Mouse (Mus musculus): ENCODE data around the gene 2010109A12Rik.

DNA sequence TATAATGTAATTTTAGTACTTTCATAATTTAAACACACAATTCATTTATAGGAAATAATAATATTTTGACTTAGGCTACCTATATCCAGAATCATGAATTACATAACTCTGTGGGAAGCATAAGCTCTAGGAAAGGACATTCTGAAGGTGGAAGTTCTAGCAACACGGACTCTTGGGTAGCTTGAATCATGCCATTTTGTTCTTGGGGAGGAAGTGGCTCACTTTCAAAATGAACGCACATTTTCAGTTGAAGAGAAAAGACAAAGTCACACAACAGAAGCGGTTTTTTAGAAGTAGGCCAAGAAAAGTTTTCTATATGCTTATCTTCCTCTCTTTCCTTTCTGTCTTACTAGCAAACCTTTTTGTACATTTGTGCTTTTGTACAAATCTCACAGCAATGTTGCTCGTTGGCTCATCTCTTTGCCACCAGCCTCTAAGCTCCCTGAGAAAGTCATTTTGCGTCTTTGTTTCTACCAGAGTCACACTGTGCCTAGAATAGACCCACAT is 49.5 kb downstream of the 2010109A12Rik start:
- TF ChIP-seq POLR2A (IDR thresholded peaks at IDR 0.05; ENCODE audit: extremely low read depth, insufficient read depth, low read length) (no peak), CTCF (IDR thresholded peaks at IDR 0.05; ENCODE audit: low read depth, low read length) (no peak)

Measured in liver, adult 2 months (tissue).